Mouse (Mus musculus): ENCODE measurements at regions not wholly inside any gene's neighbourhood (a gene's known extent, or its start where the extent isn't known, plus 50 kb on each side); places are given as distances from the start of the nearest gene placed in this dataset.

- H3K27ac ChIP-seq (ENCODE audit: control insufficient read depth, low read depth, low read length): no peak overlapping the region
- no peaks in the 10 kb centered on the region for H3K4me1 ChIP-seq (ENCODE audit: control insufficient read depth in 1 of 2, insufficient read depth in 2 of 2, low read length in 2 of 2)
- no peaks in the 10 kb centered on the region for H3K79me2 ChIP-seq (ENCODE audit: control insufficient read depth, insufficient read depth, low read length, poor library complexity)
- no peak overlapping the region for H3K9ac ChIP-seq (ENCODE audit: control insufficient read depth, low read depth, low read length, poor library complexity, severe bottlenecking)
- DNase-seq (ENCODE audit: low read depth, low spot score): no peak
- H3K27me3 ChIP-seq (ENCODE audit: control insufficient read depth in 1 of 2, insufficient read depth in 2 of 2, low read length in 2 of 2): no peaks in the 10 kb centered on the region
- H3K4me3 ChIP-seq (ENCODE audit: control insufficient read depth in 1 of 2, insufficient read depth in 1 of 2, low read depth in 2 of 2, low read length in 2 of 2): no peak overlapping the region
- TF ChIP-seq ZNF384 (IDR thresholded peaks at IDR 0.05; ENCODE audit: low read depth, low read length): no peak
- no peak for TF ChIP-seq CTCF (IDR thresholded peaks at IDR 0.05 in 2 of 3, conservative IDR thresholded peaks at IDR 0.05 in 1 of 3; ENCODE audit: control insufficient read depth in 1 of 3, insufficient read depth in 1 of 3, low read depth in 2 of 3, low read length in 3 of 3, poor library complexity in 1 of 3, severe bottlenecking in 1 of 3)
- TF ChIP-seq USF2 (IDR thresholded peaks at IDR 0.05; ENCODE audit: borderline replicate concordance in 1 of 2, insufficient read depth in 1 of 2, low read depth in 1 of 2, low read length in 2 of 2): no peak
- no peak for TF ChIP-seq NRF1 (IDR thresholded peaks at IDR 0.05; ENCODE audit: insufficient read depth, low read depth, low read length, poor library complexity, severe bottlenecking)
- TF ChIP-seq CHD1 (IDR thresholded peaks at IDR 0.05; ENCODE audit: low read depth, low read length): no peak
- no peak for TF ChIP-seq NELFE (IDR thresholded peaks at IDR 0.05; ENCODE audit: low read depth, low read length)
- TF ChIP-seq ELF1 (IDR thresholded peaks at IDR 0.05; ENCODE audit: low read depth, low read length): no peak
- no peak for TF ChIP-seq GATA1 (IDR thresholded peaks at IDR 0.05; ENCODE audit: low read depth, low read length)
- no peak for TF ChIP-seq POLR2AphosphoS2 (IDR thresholded peaks at IDR 0.05; ENCODE audit: low read length)
- TF ChIP-seq ZC3H11A (IDR thresholded peaks at IDR 0.05; ENCODE audit: low read depth, low read length): no peak
- no peaks in the 10 kb centered on the region for H3K9me3 ChIP-seq (replicated peaks; ENCODE audit: insufficient read depth, low read length)
- no peaks in the 10 kb centered on the region for H3K36me3 ChIP-seq (ENCODE audit: control insufficient read depth in 1 of 2, insufficient read depth in 2 of 2, low read length in 2 of 2)
Observed at GRCm38 (mm10) chr12:13964537-13964936, 187.3 kb downstream of the Fam84a start.

- TF ChIP-seq MXI1 (IDR thresholded peaks at IDR 0.05; ENCODE audit: low read depth, low read length): no peak
- TF ChIP-seq SIN3A (IDR thresholded peaks at IDR 0.05; ENCODE audit: low read length): no peak
- no peak for TF ChIP-seq NELFE (IDR thresholded peaks at IDR 0.05; ENCODE audit: low read depth, low read length)
- TF ChIP-seq USF1 (IDR thresholded peaks at IDR 0.05; ENCODE audit: low read depth, low read length): no peak
- no peak for TF ChIP-seq POLR2A (IDR thresholded peaks at IDR 0.05; ENCODE audit: control insufficient read depth in 1 of 2, insufficient read depth in 1 of 2, low read depth in 1 of 2, low read length in 2 of 2, poor library complexity in 1 of 2)
- TF ChIP-seq ZC3H11A (IDR thresholded peaks at IDR 0.05; ENCODE audit: low read depth, low read length): no peak
- TF ChIP-seq GATA1 (IDR thresholded peaks at IDR 0.05; ENCODE audit: low read depth, low read length): no peak
- TF ChIP-seq EP300 (IDR thresholded peaks at IDR 0.05; ENCODE audit: low read depth in 1 of 2, low read length in 2 of 2): no peak
- no peak for TF ChIP-seq TAL1 (IDR thresholded peaks at IDR 0.05; ENCODE audit: low read length)
- no peak for TF ChIP-seq ZMIZ1 (IDR thresholded peaks at IDR 0.05; ENCODE audit: low read depth, low read length)
- no peak for TF ChIP-seq E2F4 (IDR thresholded peaks at IDR 0.05; ENCODE audit: borderline replicate concordance, low read depth, low read length)
- no peak for TF ChIP-seq MEF2A (IDR thresholded peaks at IDR 0.05; ENCODE audit: extremely low read depth, insufficient replicate concordance, low read depth, low read length, poor library complexity, severe bottlenecking)
- TF ChIP-seq HCFC1 (IDR thresholded peaks at IDR 0.05; ENCODE audit: low read depth, low read length): no peak
- no peak for TF ChIP-seq MAFK (IDR thresholded peaks at IDR 0.05; ENCODE audit: borderline replicate concordance, low read depth, low read length)
- no peak for TF ChIP-seq MAZ (IDR thresholded peaks at IDR 0.05; ENCODE audit: low read depth, low read length)
- Histone ChIP-seq H3K9me3 (replicated peaks; ENCODE audit: insufficient read depth, low read length) (no peaks in the 10 kb centered on the region), H3K27ac (ENCODE audit: control insufficient read depth, low read depth, low read length) (no peak overlapping the region), H3K9ac (ENCODE audit: control insufficient read depth, low read depth, low read length, poor library complexity, severe bottlenecking) (no peak overlapping the region), H3K79me2 (ENCODE audit: control insufficient read depth, insufficient read depth, low read length, poor library complexity) (no peaks in the 10 kb centered on the region), H3K36me3 (ENCODE audit: control insufficient read depth in 1 of 2, insufficient read depth in 2 of 2, low read length in 2 of 2) (no peaks in the 10 kb centered on the region), H3K4me1 (ENCODE audit: control insufficient read depth in 1 of 2, insufficient read depth in 2 of 2, low read length in 2 of 2) (no peaks in the 10 kb centered on the region), H3K27me3 (ENCODE audit: control insufficient read depth in 1 of 2, insufficient read depth in 2 of 2, low read length in 2 of 2) (no peaks in the 10 kb centered on the region), H3K4me3 (ENCODE audit: control insufficient read depth in 1 of 2, insufficient read depth in 1 of 2, low read depth in 2 of 2, low read length in 2 of 2) (no peak overlapping the region)
- DNase-seq (ENCODE audit: low read depth, low spot score): no peak
Observed at GRCm38 (mm10) chr12:13939494-13939893, 212.4 kb downstream of the Fam84a start.

All from MEL (cell line).